Mouse (Mus musculus) ovary, postnatal 10 days (tissue): ENCODE measurements around the gene Trim46.
A peak's percentile ranks its signal among the peaks of the same experiment; 100 is the strongest.

ENCODE experiments used
- DNase-seq: peaks from one replicate; pipeline ENCODE4 v3.0.0; 2022; ENCODE audit warnings: low spot score

Gene Trim46

GRCm38 (mm10) chr3:89209731-89210130 lies 36.4 kb downstream of the Trim46 start:
- DNase-seq, result no peak

- no peak for DNase-seq
Observed at GRCm38 (mm10) chr3:89208736-89209135, 37.4 kb downstream of the Trim46 start.

- DNase-seq, result no peak
Observed at GRCm38 (mm10) chr3:89208075-89208657, 37.9 kb downstream of the Trim46 start.

- no peak for DNase-seq
Observed at GRCm38 (mm10) chr3:89206695-89207094, 39.4 kb downstream of the Trim46 start.

GRCm38 (mm10) chr3:89206079-89206478 lies 40.0 kb downstream of the Trim46 start:
- DNase-seq, result no peak

GRCm38 (mm10) chr3:89203142-89203514 lies 43.0 kb downstream of the Trim46 start:
- DNase-seq, result no peak

GRCm38 (mm10) chr3:89202253-89203141 lies 43.6 kb downstream of the Trim46 start, which contains the start of gene Gba:
Gene Gba (plus strand): TSS chr3:89202928.
- peak; percentile 72 for DNase-seq

GRCm38 (mm10) chr3:89199839-89200238 lies 46.3 kb downstream of the Trim46 start:
- no peak for DNase-seq

- DNase-seq, result peak; percentile 63
Observed at GRCm38 (mm10) chr3:89195979-89196877, 49.9 kb downstream of the Trim46 start.

GRCm38 (mm10) chr3:89193853-89194252 lies 52.3 kb downstream of the Trim46 start:
- no peak for DNase-seq

- DNase-seq, result no peak
Observed at GRCm38 (mm10) chr3:89193351-89193750, 52.8 kb downstream of the Trim46 start.

- no peak for DNase-seq
Observed at GRCm38 (mm10) chr3:89190436-89190835, 55.7 kb downstream of the Trim46 start.

GRCm38 (mm10) chr3:89188478-89188875 lies 57.6 kb downstream of the Trim46 start:
- DNase-seq, result no peak

GRCm38 (mm10) chr3:89187690-89188477 lies 58.2 kb downstream of the Trim46 start:
- no peak for DNase-seq

- DNase-seq, result no peak
Observed at GRCm38 (mm10) chr3:89187197-89187596, 58.9 kb downstream of the Trim46 start.
